Mouse (Mus musculus): ENCODE measurements around the gene Prss41. TPM values are rescaled to one million over a fixed set of nuclear protein-coding genes. Genes with fewer than 3 reads are reported as not detected.

Gene Prss41
- total RNA-seq, 1 experiment from 2014 or later: not detected

- ATAC-seq (ENCODE audit: extremely low read depth, insufficient number of reproducible peaks, low FRiP score, poor library complexity, severe bottlenecking): peak; percentile 85
Measured at GRCm38 (mm10) chr17:23829064-23829619, 14.8 kb downstream of the Prss41 start, which contains the start of gene Elob. Gene Elob, minus strand, starts transcription at chr17:23829136.

GRCm38 (mm10) chr17:23828271-23829001 is 15.5 kb downstream of the Prss41 start:
- ATAC-seq (ENCODE audit: extremely low read depth, insufficient number of reproducible peaks, low FRiP score, poor library complexity, severe bottlenecking): no peak

GRCm38 (mm10) chr17:23825591-23825990 is 18.4 kb downstream of the Prss41 start:
- ATAC-seq (ENCODE audit: extremely low read depth, insufficient number of reproducible peaks, low FRiP score, poor library complexity, severe bottlenecking): no peak

GRCm38 (mm10) chr17:23823614-23824013 is 20.4 kb downstream of the Prss41 start:
- ATAC-seq (ENCODE audit: extremely low read depth, insufficient number of reproducible peaks, low FRiP score, poor library complexity, severe bottlenecking): no peak

GRCm38 (mm10) chr17:23823018-23823417 is 21.0 kb downstream of the Prss41 start:
- ATAC-seq (ENCODE audit: extremely low read depth, insufficient number of reproducible peaks, low FRiP score, poor library complexity, severe bottlenecking): no peak

GRCm38 (mm10) chr17:23822094-23822493 is 21.9 kb downstream of the Prss41 start:
- no peak for ATAC-seq (ENCODE audit: extremely low read depth, insufficient number of reproducible peaks, low FRiP score, poor library complexity, severe bottlenecking)

- no peak for ATAC-seq (ENCODE audit: extremely low read depth, insufficient number of reproducible peaks, low FRiP score, poor library complexity, severe bottlenecking)
Measured at GRCm38 (mm10) chr17:23820731-23821130, 23.2 kb downstream of the Prss41 start.

GRCm38 (mm10) chr17:23819235-23819634 is 24.7 kb downstream of the Prss41 start:
- ATAC-seq (ENCODE audit: extremely low read depth, insufficient number of reproducible peaks, low FRiP score, poor library complexity, severe bottlenecking): no peak

- ATAC-seq (ENCODE audit: extremely low read depth, insufficient number of reproducible peaks, low FRiP score, poor library complexity, severe bottlenecking): no peak
Measured at GRCm38 (mm10) chr17:23818579-23818978, 25.4 kb downstream of the Prss41 start.

GRCm38 (mm10) chr17:23815641-23816040 is 28.3 kb downstream of the Prss41 start:
- ATAC-seq (ENCODE audit: extremely low read depth, insufficient number of reproducible peaks, low FRiP score, poor library complexity, severe bottlenecking): no peak

GRCm38 (mm10) chr17:23807918-23808317 is 36.1 kb downstream of the Prss41 start:
- ATAC-seq (ENCODE audit: extremely low read depth, insufficient number of reproducible peaks, low FRiP score, poor library complexity, severe bottlenecking): no peak

GRCm38 (mm10) chr17:23806867-23807266 is 37.1 kb downstream of the Prss41 start:
- no peak for ATAC-seq (ENCODE audit: extremely low read depth, insufficient number of reproducible peaks, low FRiP score, poor library complexity, severe bottlenecking)

- ATAC-seq (ENCODE audit: extremely low read depth, insufficient number of reproducible peaks, low FRiP score, poor library complexity, severe bottlenecking): no peak
Measured at GRCm38 (mm10) chr17:23804426-23805085, 39.4 kb downstream of the Prss41 start.

GRCm38 (mm10) chr17:23803366-23804041 is 40.5 kb downstream of the Prss41 start:
- peak; percentile 10; the same call in 1 of the 2 replicates for ATAC-seq (ENCODE audit: extremely low read depth, insufficient number of reproducible peaks, low FRiP score, poor library complexity, severe bottlenecking)

- ATAC-seq (ENCODE audit: extremely low read depth, insufficient number of reproducible peaks, low FRiP score, poor library complexity, severe bottlenecking): peak; percentile 93
Measured at GRCm38 (mm10) chr17:23802746-23803365, 41.1 kb downstream of the Prss41 start.

GRCm38 (mm10) chr17:23801627-23802026 is 42.3 kb downstream of the Prss41 start:
- ATAC-seq (ENCODE audit: extremely low read depth, insufficient number of reproducible peaks, low FRiP score, poor library complexity, severe bottlenecking): no peak

- ATAC-seq (ENCODE audit: extremely low read depth, insufficient number of reproducible peaks, low FRiP score, poor library complexity, severe bottlenecking): no peak
Measured at GRCm38 (mm10) chr17:23797316-23797715, 46.7 kb downstream of the Prss41 start.

- ATAC-seq (ENCODE audit: extremely low read depth, insufficient number of reproducible peaks, low FRiP score, poor library complexity, severe bottlenecking): no peak
Measured at GRCm38 (mm10) chr17:23795323-23795722, 48.6 kb downstream of the Prss41 start.

GRCm38 (mm10) chr17:23791079-23791357 is 53.0 kb downstream of the Prss41 start:
- ATAC-seq (ENCODE audit: extremely low read depth, insufficient number of reproducible peaks, low FRiP score, poor library complexity, severe bottlenecking): no peak

Measured in neutrophil, adult 5-6 weeks (primary cell).